Mouse (Mus musculus) heart, embryonic 16.5 days (tissue): ENCODE results near the gene Il2rg. TPM values are rescaled to one million over a fixed set of nuclear protein-coding genes. Genes with fewer than 3 reads are reported as not detected.

Experiments used
- ATAC-seq: fragments of 200-750 bp; cut with Nextera tagmentation; replicated peaks from 2 replicates; pipeline ENCODE4 v1.8.0; 2017; ENCODE audit warnings: moderate number of reproducible peaks; ENCODE audit not compliant: insufficient read depth, low FRiP score; ENCODE audit errors: extremely low read depth
- H3K27ac ChIP-seq: fragments of 300-500 bp; sonication (generic); 2 replicates; pipeline ENCODE4 v1.5.1; 2014; ENCODE audit warnings: mild to moderate bottlenecking, low read length, control low read depth, moderate library complexity
- H3K27me3 ChIP-seq: fragments of 300-500 bp; sonication (generic); 2 replicates; pipeline ENCODE4 v1.6.1; 2014; ENCODE audit warnings: low read length, mixed read lengths; ENCODE audit not compliant: control insufficient read depth, insufficient read depth
- H3K36me3 ChIP-seq: fragments of 300-500 bp; sonication (generic); 2 replicates; pipeline ENCODE4 v1.6.1; 2014; ENCODE audit not compliant: control insufficient read depth, insufficient read depth
- H3K4me1 ChIP-seq: fragments of 300-500 bp; sonication (generic); 2 replicates; pipeline ENCODE4 v1.6.1; 2014; ENCODE audit warnings: low read length, mixed read lengths; ENCODE audit not compliant: control insufficient read depth, insufficient read depth
- H3K4me2 ChIP-seq: fragments of 300-500 bp; sonication (generic); 2 replicates; pipeline ENCODE4 v1.6.1; 2014; ENCODE audit warnings: low read depth, mild to moderate bottlenecking, control low read depth, low read length
- H3K4me3 ChIP-seq: fragments of 300-500 bp; sonication (generic); 2 replicates; pipeline ENCODE4 v1.5.1; 2014; ENCODE audit warnings: mild to moderate bottlenecking, control low read depth, low read length
- H3K9ac ChIP-seq: fragments of 300-500 bp; sonication (generic); 2 replicates; pipeline ENCODE4 v1.6.1; 2014; ENCODE audit warnings: low read length, control low read depth
- H3K9me3 ChIP-seq: fragments of 300-500 bp; sonication (generic); replicated peaks from 2 replicates; pipeline ENCODE4 v1.6.1; 2016; ENCODE audit warnings: low read length; ENCODE audit not compliant: control insufficient read depth
- WGBS: fragments of 180-500 bp; shearing (Covaris S2); extraction: QIAGEN DNeasy Blood & Tissue Kit; methylation state at CpG from one replicate; pipeline ENCODE4 v1.1.7; 2014; 5-methylcytosine and 5-hydroxymethylcytosine counted together
- polyA plus RNA-seq: library from polyadenylated mRNA; unstranded; fragments of >200 nt; fragmentation: Nextera tagmentation; extraction: Ambion mirVana; gene quantifications from 2 replicates; pipeline ENCODE4 v1.2.1, GENCODE M21; 2015

The Il2rg gene
- polyA plus RNA-seq, 1 experiment from 2014 or later: 43.8 TPM

GRCm38 (mm10) chrX:101268755-101269124 lies 685 bp upstream of the Il2rg start, which contains the start of gene Gm20489:
TSS of gene Gm20489 (minus strand) at chrX:101269023.
- Histone ChIP-seq H3K4me3 (peak within 1 kb of the TSS; percentile 39), H3K4me2 (peak within 1 kb of the TSS; percentile 43), H3K9ac (peak within 1 kb of the TSS; percentile 29; the same call in 1 of the 2 replicates), H3K4me1 (no peaks in the 10 kb centered on the region), H3K27ac (peak within 1 kb of the TSS; percentile 31; the same call in 1 of the 2 replicates), H3K27me3 (no peaks in the 10 kb centered on the region; the same call in 1 of the 2 replicates), H3K9me3 (no peaks in the 10 kb centered on the region), H3K36me3 (no peaks in the 10 kb centered on the region)
- ATAC-seq: no peak
- 53% methylated on average over 3 of the region's 3 CpGs for WGBS

GRCm38 (mm10) chrX:101266631-101267030 lies 1.4 kb downstream of the Il2rg start:
- H3K4me1 ChIP-seq: no peaks in the 10 kb centered on the region
- no peak for ATAC-seq
- no peak overlapping the region for H3K9ac ChIP-seq
- WGBS: 90% methylated on average over 6 of the region's 6 CpGs
- H3K4me3 ChIP-seq: no peak overlapping the region
- H3K27ac ChIP-seq: no peak overlapping the region
- H3K4me2 ChIP-seq: peak overlapping the region; percentile 43; the same call in 1 of the 2 replicates
- no peaks in the 10 kb centered on the region; the same call in none of the 2 replicates for H3K27me3 ChIP-seq
- H3K9me3 ChIP-seq: no peaks in the 10 kb centered on the region
- no peaks in the 10 kb centered on the region for H3K36me3 ChIP-seq

DNA sequence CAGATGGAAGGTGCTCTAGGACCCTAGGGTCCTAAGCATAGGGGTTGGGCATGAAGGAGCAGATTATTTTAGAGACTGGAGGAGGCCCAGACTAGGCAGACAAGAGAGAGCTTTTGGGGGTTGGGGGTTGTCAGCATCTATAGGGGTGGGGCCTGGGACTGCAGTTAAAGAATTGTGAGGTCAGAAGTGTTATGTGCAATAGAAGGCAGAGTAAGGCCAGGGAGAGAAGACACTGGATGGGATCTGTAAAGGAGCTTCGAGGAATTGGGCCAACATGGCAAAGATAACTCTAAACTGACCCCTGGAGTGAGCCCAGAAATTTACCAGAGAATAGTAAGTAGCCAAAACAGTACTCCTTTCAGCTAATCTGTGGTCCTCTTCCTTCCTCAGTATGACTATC lies 4.2 kb downstream of the Il2rg start, which contains the start of gene Gm614:
Gene Gm614, minus strand, starts transcription at position 101 of the 400 bp plus-strand sequence.
- Histone ChIP-seq H3K4me1 (peaks cover 7% of the 10 kb centered on the region; the same call in 1 of the 2 replicates), H3K9me3 (no peaks in the 10 kb centered on the region), H3K4me2 (no peak within 1 kb of the TSS), H3K27me3 (no peaks in the 10 kb centered on the region; the same call in none of the 2 replicates), H3K4me3 (no peak within 1 kb of the TSS), H3K27ac (no peak within 1 kb of the TSS), H3K36me3 (no peaks in the 10 kb centered on the region), H3K9ac (no peak within 1 kb of the TSS)
- no peak for ATAC-seq
- WGBS: 73% methylated on average over 1 of the region's 1 CpGs

- Histone ChIP-seq H3K27ac (peak overlapping the region; percentile 32), H3K4me3 (no peak overlapping the region), H3K9me3 (no peaks in the 10 kb centered on the region), H3K36me3 (no peaks in the 10 kb centered on the region), H3K9ac (no peak overlapping the region), H3K4me1 (peaks cover 7% of the 10 kb centered on the region; the same call in 1 of the 2 replicates), H3K4me2 (0 out of 2 replicates have a peak overlapping the region, but pooled peaks have one; percentile 13), H3K27me3 (no peaks in the 10 kb centered on the region; the same call in 1 of the 2 replicates)
- ATAC-seq: peak; percentile 31; the same call in 1 of the 2 replicates
- WGBS: 20% methylated on average over 11 of the region's 13 CpGs
Observed at GRCm38 (mm10) chrX:101260441-101261325, 7.4 kb downstream of the Il2rg start.

DNA sequence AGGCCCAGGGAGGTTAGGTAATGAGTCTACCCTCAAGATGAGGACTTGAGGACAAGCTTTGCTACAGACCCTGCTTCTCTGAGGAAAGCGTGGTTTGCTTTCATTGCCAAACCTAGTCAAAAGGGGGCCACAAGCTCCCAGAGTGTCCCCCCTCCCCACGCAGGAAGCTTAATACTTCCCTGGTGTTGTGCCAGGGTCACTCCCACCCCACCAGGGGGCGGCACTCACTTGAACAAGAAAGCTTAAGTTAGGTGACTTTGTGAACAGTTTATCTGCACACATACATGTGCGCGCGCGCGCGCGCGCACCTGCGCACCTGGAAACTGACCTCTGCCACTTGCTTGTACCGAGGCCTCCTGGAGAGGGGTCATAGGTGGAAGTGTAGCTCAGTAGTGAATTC lies 11.5 kb downstream of the Il2rg start:
- no peak for ATAC-seq
- Histone ChIP-seq H3K4me3 (no peak overlapping the region), H3K27me3 (no peaks in the 10 kb centered on the region), H3K27ac (no peak overlapping the region), H3K36me3 (no peaks in the 10 kb centered on the region), H3K4me1 (peaks cover 10% of the 10 kb centered on the region), H3K9me3 (no peaks in the 10 kb centered on the region), H3K9ac (no peak overlapping the region), H3K4me2 (no peak overlapping the region)
- WGBS: 80% methylated on average over 13 of the region's 13 CpGs

- Histone ChIP-seq H3K36me3 (no peaks in the 10 kb centered on the region), H3K4me1 (peaks cover 3% of the 10 kb centered on the region; the same call in 1 of the 2 replicates), H3K27ac (peak overlapping the region; percentile 75), H3K9ac (peak overlapping the region; percentile 76), H3K4me3 (peak overlapping the region; percentile 61), H3K9me3 (no peaks in the 10 kb centered on the region), H3K27me3 (no peaks in the 10 kb centered on the region), H3K4me2 (peak overlapping the region; percentile 68)
- ATAC-seq: no peak
- 15% methylated on average over 24 of the region's 26 CpGs for WGBS
Observed at GRCm38 (mm10) chrX:101254740-101255139, 13.3 kb downstream of the Il2rg start.

GRCm38 (mm10) chrX:101253952-101254729 lies 13.9 kb downstream of the Il2rg start, which contains the start of gene Foxo4:
TSS of gene Foxo4 (plus strand) at chrX:101254528.
- H3K9ac ChIP-seq: peak within 1 kb of the TSS; percentile 76
- peak within 1 kb of the TSS; percentile 61 for H3K4me3 ChIP-seq
- H3K4me1 ChIP-seq: peaks cover 3% of the 10 kb centered on the region; the same call in 1 of the 2 replicates
- ATAC-seq: peak; percentile 89
- peak within 1 kb of the TSS; percentile 75 for H3K27ac ChIP-seq
- H3K27me3 ChIP-seq: no peaks in the 10 kb centered on the region
- H3K4me2 ChIP-seq: peak within 1 kb of the TSS; percentile 68
- H3K9me3 ChIP-seq: no peaks in the 10 kb centered on the region
- WGBS: 14% methylated on average over 47 of the region's 47 CpGs
- H3K36me3 ChIP-seq: no peaks in the 10 kb centered on the region

- WGBS: 25% methylated on average over 1 of the region's 1 CpGs
Observed at GRCm38 (mm10) chrX:101245011-101245410, 23.0 kb downstream of the Il2rg start.

More at GRCm38 (mm10) chrX:101245011-101245410, 23.0 kb downstream of the Il2rg start:
- no peak for ATAC-seq
- no peaks in the 10 kb centered on the region for H3K4me1 ChIP-seq
- no peaks in the 10 kb centered on the region for H3K9me3 ChIP-seq
- no peak overlapping the region for H3K4me2 ChIP-seq
- no peaks in the 10 kb centered on the region for H3K36me3 ChIP-seq
- no peak overlapping the region for H3K9ac ChIP-seq
- H3K27me3 ChIP-seq: no peaks in the 10 kb centered on the region
- H3K27ac ChIP-seq: no peak overlapping the region
- H3K4me3 ChIP-seq: no peak overlapping the region
